Comparison of ENCODE assay signal across 10 mouse cellular contexts in the genomic region with DNA sequence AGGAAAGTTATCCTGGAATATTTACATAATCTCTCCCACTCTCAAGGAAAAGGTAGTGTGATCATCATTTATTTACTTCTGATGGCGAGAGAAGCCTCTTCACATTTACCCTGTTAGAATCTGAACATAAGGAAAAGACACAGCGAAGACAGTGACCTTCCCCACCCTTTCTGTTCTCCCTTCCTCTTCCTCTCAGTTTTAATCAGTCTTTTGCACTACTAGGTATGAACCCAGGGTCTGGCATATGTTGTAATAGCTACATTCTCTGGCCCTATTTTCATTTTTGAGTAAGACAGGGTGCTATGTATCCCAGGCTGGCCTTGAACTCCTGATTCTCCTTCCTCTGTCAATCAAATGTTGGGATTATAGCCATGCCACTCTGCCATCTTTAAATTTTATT.
"Had no signal": no experiment of that assay in that cellular context is flagged by ENCODE, and none has a peak within 500 bp of the region (broad histone marks: within the 10 kb centered on the region; RNA-seq: fewer than 3 reads in every experiment).

No protein-coding gene starts in this region.

- H3K27ac ChIP-seq: kidney, postnatal 0 days; limb, embryonic 13.5 days; liver, embryonic 15.5 days; macrophage; midbrain, embryonic 13.5 days; neural tube, embryonic 12.5 days; stomach, postnatal 0 days had no signal

- DNase-seq: left cerebral cortex, postnatal 4 days; lung, embryonic 14.5 days; lung, postnatal 10 days had no signal

- H3K36me3 ChIP-seq: limb, embryonic 13.5 days; liver, embryonic 15.5 days; midbrain, embryonic 13.5 days had no signal

- H3K9ac ChIP-seq: limb, embryonic 13.5 days; liver, embryonic 15.5 days; midbrain, embryonic 13.5 days; neural tube, embryonic 12.5 days had no signal

- H3K9me3 ChIP-seq: limb, embryonic 13.5 days; liver, embryonic 15.5 days; midbrain, embryonic 13.5 days; neural tube, embryonic 12.5 days had no signal

- ATAC-seq: midbrain, embryonic 13.5 days had no signal

- H3K4me3 ChIP-seq: limb, embryonic 13.5 days; neural tube, embryonic 12.5 days had no signal

- H3K27me3 ChIP-seq: limb, embryonic 13.5 days; liver, embryonic 15.5 days; midbrain, embryonic 13.5 days; neural tube, embryonic 12.5 days had no signal
